Mouse (Mus musculus) brain, adult 2 months (tissue): ENCODE measurements around the gene Qpctl.

Experiments
- DNase-seq: peaks from one replicate; pipeline ENCODE4 v3.0.0; 2011; ENCODE audit warnings: low read depth, low spot score

Qpctl gene

GRCm38 (mm10) chr7:19121686-19122085 is 27.4 kb downstream of the Qpctl start:
- DNase-seq = no peak

GRCm38 (mm10) chr7:19119631-19120429 is 29.3 kb downstream of the Qpctl start, which contains the start of gene Fbxo46:
Gene Fbxo46 (plus strand): TSS chr7:19119859.
- peak; percentile 99 for DNase-seq

GRCm38 (mm10) chr7:19119083-19119482 is 30.0 kb downstream of the Qpctl start:
- DNase-seq = no peak

- peak; percentile 72 for DNase-seq
Measured at GRCm38 (mm10) chr7:19118028-19118771, 30.9 kb downstream of the Qpctl start, which contains the start of gene Gm4969. Gene Gm4969 (minus strand): TSS chr7:19118368.

DNA sequence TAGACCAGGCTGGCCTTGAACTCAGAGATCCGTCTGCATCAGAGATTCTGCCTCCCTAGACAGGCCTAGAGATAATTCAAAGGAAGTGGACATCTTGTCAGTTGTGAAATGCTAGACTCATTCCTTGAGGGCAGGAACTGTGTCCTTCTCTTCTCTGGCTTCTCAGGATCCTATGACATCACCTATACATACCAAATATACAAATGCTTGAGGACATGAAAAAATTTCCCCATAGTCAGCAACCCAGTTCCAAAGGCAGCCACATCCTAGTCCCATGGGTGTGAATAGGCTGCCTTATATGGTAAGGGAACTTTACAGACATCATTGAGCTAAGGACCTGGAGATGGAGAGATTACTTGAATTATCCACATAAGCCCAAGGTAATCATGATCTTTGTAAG is 39.5 kb downstream of the Qpctl start:
- DNase-seq = no peak

- no peak for DNase-seq
Measured at GRCm38 (mm10) chr7:19107436-19107835, 41.7 kb downstream of the Qpctl start.

DNA sequence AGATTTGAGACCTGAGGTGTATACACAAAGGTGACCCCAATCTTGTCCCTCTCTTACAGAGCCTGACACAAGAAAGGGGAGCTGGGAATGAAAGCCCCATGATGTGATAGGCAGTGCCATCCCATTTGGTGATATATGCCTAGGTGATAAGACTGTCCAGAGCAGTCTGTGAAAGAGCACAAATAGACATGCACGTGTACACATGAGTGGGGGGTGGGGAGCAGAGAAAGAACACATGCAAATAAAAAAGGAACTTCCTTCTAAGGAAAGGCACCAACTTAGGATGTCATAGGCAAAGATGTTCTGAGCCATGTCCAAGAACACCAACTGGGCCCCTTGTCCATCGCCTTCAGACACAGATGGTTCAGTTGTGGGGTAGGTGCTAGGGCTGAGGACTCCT is 44.6 kb downstream of the Qpctl start:
- no peak for DNase-seq

GRCm38 (mm10) chr7:19103741-19104140 is 45.4 kb downstream of the Qpctl start:
- no peak for DNase-seq

DNA sequence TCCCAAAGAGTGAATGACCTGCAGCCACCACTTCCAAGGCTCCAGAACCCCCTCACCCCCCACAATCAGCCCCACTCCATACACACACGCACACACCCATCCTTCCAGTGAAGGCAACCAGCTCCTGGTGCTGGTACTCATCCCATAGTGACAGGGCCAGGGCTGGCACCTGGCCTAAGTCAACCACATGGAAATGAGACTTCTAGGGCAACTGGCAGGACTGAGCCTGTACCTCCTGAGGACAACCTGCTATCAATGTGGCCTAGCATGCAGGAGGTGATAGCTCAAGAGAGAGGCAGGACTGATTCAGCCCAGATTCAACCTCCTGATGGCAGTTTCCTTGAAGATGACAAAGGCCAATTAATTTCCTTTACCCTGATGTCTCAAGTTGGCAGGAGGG is 48.8 kb downstream of the Qpctl start:
- no peak for DNase-seq

DNA sequence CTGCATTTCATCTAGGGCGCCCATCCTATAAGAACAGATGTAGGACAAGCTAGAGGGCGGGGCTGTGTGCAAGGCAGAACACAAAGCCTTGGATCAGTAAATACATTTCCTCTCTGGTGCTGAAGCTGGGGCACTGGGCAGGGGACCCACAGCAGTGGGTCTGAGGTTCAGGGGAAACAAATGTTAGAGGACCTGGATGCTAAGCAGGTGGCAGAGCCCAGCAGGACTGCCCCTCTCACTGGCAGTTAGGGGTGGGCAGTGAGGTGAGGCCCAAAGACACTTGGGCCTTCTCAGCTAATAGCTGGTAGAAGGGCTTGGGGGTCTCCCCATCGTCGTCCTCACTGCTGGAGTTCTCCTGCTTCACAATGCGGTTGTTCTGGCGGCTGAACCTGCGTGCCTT is 50.3 kb downstream of the Qpctl start:
- DNase-seq = no peak

DNA sequence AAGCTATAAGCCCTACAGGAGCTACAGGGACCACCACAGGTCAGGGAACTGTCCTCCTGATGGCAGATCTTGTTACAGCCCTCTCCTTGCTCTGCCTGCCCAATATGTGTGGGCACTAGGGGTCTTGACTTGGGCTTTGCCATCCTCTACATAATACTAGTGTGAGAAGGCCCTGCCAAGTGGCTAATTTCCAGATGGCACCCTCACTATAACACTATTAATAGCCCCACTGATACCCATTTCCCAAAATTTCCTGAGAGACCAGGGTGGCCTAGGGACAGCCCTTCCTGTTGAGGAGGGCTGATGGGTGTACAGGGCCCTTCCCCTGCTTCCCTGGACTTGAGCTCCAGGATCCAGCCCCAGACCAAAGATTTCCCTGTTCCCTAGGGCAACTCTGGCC is 51.2 kb downstream of the Qpctl start:
- DNase-seq = no peak

DNA sequence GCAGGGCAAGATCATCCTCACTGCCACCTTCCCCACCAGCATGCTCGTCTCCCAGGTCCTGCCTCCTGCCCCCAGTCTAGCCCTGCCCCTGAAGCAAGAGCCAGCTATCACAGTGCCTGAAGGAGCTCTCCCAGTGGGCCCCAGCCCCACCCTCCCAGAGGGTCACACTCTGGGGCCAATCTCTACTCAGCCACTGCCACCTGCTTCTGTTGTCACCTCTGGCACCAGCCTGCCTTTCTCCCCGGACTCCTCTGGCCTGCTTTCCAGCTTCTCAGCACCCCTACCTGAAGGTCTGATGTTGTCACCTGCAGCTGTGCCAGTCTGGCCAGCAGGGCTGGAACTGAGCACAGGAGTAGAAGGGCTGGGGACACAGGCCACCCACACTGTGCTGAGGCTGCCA is 51.9 kb downstream of the Qpctl start:
- DNase-seq = no peak

GRCm38 (mm10) chr7:19096421-19096976 is 52.6 kb downstream of the Qpctl start:
- DNase-seq = no peak

DNA sequence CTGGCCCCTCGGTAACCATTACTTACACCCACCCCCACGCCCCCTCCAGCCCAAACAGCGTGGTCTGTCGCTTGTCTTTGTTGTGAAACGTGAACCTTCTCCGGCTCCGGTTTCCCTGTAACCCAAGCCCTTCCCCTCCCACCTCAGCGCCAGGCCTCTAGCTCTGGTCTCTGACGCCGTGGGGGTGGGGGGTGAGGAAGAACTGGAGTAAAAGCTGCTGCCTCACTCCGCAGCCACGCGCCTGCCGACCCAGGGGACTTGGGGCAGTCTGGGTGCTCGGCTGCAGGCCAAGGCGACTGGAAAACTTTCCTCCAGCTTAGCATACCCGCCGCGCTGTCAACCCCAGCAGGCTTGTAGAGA is 53.4 kb downstream of the Qpctl start:
- DNase-seq = no peak

DNA sequence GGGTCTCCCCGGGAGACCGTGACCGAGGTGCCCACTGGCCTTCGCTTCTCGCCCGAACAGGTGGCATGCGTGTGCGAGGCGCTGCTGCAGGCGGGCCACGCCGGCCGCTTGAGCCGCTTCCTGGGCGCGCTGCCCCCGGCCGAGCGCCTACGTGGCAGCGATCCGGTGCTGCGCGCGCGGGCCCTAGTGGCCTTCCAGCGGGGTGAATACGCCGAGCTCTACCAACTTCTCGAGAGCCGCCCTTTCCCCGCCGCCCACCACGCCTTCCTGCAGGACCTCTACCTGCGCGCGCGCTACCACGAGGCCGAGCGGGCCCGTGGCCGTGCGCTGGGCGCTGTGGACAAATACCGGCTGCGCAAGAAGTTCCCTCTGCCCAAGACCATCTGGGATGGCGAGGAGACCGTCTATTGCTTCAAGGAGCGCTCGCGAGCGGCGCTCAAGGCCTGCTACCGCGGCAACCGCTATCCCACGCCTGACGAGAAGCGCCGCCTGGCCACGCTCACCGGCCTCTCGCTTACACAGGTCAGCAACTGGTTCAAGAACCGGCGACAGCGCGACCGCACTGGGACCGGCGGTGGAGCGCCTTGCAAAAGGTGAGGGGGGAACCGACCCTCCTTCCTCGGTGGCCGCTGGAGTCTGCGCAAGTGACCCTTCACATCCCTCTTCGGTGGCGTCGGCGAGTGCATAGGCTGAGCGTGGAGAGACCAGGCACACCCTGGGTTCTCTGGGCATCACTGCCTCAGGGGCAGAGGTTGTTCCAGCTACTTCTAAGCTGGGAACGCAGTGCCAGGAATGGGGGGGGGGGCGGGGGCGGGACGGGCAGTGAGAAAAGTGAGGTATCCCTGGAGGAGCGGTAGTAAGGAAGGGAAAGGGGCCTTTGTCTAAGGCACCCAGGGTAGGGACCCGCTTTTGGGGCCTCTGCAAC is 54.0 kb downstream of the Qpctl start:
- peak; percentile 44 for DNase-seq

- no peak for DNase-seq
Measured at GRCm38 (mm10) chr7:19094471-19094825, 54.6 kb downstream of the Qpctl start, which contains the start of gene Six5. Gene Six5 (plus strand): TSS chr7:19094594.

DNA sequence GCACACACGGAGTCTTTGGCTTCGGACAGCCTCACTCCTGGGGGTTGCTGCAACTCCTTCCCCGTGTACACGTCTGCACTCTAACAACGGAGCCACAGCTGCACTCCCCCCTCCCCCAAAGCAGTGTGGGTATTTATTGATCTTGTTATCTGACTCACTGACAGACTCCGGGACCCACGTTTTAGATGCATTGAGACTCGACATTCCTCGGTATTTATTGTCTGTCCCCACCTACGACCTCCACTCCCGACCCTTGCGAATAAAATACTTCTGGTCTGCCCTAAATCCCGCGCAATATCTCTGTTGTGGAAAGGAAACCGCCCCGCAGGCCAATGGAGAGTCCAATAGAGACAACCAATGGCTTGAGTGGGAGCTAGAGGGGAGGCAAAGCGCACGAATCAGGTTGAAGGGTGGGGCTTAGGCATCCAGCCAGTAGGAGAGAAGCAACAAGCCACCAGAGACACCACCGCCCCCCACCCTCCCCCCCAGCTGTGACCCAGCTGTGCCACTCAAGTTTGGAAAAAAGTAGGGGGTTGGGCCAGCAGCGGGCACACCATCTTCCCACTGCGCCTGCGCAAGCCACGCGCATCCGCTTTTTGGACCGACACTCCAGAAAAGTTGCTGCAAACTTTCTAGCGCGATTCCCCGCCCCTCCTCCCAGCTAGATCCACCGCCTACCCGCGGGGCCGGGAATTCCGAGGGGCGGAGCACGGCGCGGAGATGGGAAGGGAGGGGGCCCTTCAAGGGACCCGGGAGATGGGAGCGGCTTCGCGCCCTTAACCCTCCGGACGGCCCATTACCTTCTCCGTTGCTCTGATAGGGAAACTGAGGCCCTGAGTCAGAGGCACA is 55.3 kb downstream of the Qpctl start:
- DNase-seq = peak; percentile 90

DNA sequence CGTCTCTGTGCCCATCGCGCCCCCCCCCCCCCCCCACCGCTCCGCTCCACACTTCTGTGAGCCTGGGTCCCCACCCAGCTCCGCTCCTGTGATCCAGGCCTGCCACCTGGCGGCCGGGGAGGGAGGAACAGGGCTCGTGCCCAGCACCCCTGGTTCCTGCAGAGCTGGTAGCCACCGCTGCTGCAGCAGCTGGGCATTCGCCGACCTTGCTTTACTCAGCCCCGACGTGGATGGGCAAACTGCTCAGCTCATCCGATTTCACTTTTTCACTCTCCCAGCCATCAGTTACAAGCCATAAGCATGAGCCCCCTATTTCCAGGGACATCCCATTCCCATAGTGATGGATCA is 55.9 kb downstream of the Qpctl start:
- peak; percentile 67 for DNase-seq

DNA sequence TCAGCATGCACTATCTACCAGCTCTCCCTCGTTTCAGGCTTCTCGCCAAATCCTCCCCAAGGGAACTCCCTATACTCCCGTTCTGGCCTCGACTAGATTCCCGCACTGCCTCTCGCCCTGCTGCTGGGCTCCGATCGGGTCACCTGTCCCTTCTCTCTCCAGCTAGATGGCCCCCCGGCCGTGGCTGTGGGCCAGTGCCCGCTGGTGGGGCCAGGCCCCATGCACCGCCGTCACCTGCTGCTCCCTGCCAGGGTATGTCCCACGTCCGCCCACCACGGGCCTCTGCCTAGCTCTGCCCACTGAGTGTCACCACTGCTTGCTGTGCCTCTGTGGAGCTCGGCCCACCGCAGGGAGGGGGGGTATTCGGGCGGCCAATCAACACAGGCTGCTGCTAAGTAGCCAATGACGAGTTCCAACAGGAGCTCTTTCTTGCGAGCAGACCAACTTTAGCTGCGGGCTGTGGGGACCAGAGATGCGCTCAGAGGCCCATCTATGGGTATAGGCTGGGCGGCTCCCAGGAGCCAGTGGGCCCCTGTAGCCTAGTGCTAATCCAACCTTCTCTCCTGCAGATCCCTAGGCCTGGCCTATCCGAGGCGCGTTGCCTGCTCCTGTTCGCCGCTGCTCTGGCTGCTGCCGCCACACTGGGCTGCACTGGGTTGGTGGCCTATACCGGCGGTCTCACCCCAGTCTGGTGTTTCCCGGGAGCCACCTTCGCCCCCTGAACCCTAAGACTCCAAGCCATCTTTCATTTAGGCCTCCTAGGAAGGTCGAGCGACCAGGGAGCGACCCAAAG is 56.5 kb downstream of the Qpctl start:
- no peak for DNase-seq

- no peak for DNase-seq
Measured at GRCm38 (mm10) chr7:19091913-19092312, 57.2 kb downstream of the Qpctl start.
